Mouse (Mus musculus): ENCODE data around the gene Magee1. TPM values are rescaled to one million over a fixed set of nuclear protein-coding genes. Genes with fewer than 3 reads are reported as not detected.

The Magee1 gene
- polyA plus RNA-seq (2012; ENCODE audit: low replicate concordance), result 7.0 and 7.2 TPM in 2 replicates

DNA sequence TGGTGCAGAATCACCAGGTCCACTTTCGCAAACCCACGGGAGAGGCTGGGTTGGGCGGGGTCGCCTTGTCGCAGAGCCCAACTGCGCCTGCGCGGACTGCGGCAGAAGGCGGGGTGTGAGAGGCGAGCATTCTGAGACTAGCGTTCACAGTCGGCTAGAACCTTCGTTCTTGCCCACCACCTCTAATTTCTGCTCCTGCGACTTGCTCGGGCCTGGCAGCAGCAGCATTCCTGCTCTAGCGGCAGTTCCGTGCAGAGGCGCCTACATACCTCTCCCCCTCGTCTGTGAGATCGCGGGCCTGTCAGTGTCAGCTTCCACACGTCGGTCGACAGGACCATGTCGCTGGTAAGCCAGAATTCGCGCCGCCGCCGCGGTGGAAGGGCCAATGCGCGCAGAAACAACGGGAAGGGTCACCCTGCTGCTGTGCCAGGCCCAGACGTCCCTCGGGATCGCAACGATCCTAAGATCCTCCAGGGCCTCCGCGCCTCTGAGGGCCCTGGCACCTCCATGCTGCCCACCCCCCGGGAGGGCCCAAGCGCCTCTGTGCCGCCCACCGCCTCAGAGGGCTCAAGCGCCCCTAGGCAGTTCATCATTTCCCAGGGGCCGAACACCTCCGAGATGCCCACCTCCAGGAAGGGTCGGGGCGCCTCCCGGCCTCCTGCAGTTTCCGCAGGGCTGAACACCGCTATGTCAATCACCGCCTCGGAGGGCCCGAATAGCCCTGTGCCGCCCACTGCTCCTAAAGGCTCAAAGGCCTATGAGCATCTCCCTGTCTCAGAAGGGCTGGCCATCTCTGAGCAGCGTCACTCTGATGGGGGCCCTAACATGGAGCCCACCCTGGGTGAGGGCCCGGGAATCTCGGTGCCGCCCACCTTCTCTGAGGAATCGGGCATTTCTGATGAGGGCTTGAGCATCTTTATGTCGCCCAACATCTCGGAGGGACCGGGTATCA, at the start of gene Magee1:
Gene Magee1, plus strand, starts transcription at position 104 of the 952 bp plus-strand sequence.

DNA sequence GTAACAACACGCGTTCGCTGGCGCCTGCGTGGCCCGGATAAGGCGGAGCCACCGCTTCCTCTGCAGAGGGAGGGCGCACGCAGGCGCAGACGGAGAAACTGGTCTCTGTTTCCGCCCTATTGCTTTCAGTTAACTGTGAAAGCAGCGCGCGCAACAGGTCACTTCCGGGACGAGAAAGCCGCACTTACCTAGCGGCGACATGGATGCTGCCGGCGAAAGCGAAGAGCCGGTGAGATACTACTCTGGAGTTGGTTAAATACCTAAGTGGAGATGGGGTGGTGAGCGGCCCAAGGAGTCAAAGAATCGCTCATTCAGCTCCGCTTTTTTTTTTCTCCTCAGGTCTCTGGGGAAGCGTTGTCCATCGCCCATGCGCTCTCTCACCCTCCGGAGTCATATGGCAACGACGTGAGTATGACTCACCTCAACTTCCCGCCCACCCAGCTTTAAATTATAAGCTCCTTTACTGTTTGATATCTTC, 40.5 kb upstream of the Magee1 start, which contains the start of gene Pbdc1:
Gene Pbdc1, plus strand, starts transcription at position 142 of the 478 bp plus-strand sequence.

Other genes with a start within 250 kb of the Magee1 start
- 2.7 and 75.8 TPM in 2 replicates for gene Pbdc1, start 40.6 kb upstream of the Magee1 start, polyA plus RNA-seq (2012; ENCODE audit: low replicate concordance)

All from leukemia stem cell, adult 10-12 weeks (primary cell).